Mouse (Mus musculus): Measurements from ENCODE around the gene Gsn.

DNA sequence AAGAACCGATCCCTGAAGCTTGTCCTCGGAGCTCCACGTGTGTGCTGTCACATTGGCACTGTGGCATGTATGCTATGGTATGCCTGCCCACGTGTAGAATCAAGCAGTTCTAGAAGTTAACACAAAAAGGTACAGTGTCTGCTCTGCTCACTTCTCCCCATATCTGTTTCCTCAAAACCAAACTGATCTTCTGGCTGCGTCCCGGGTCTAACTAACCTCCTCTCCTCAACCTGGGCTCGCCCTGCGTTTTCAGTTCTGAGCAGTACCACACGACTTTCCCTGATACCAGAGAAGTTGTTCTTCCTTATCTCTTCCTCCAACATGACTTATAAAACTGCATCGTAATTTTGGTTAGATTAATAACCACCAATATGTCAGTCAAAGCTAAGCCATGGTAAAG, 71.4 kb downstream of the Gsn start:
- TF ChIP-seq CTCF (IDR thresholded peaks at IDR 0.05), result no peak
- TF ChIP-seq EP300 (IDR thresholded peaks at IDR 0.05), result no peak

Measured in lung, postnatal 0 days (tissue).